Mouse (Mus musculus) left cerebral cortex, adult 2 months (tissue): ENCODE measurements at regions not wholly inside any gene's neighbourhood (a gene's known extent, or its start where the extent isn't known, plus 50 kb on each side); places are given as distances from the start of the nearest gene placed in this dataset.

Source experiments
- DNase-seq, 2 experiments: peaks; one replicate each; pipeline ENCODE4 v3.0.0; 2021 to 2022; ENCODE audit warnings: low spot score in 2 of 2, mixed read lengths in 1 of 2; ENCODE audit errors: extremely low spot score in 1 of 2
- H3K27ac ChIP-seq: fragments of 200-600 bp; 2 replicates; pipeline ENCODE4 v1.8.1; 2022
- H3K4me3 ChIP-seq: fragments of 200-600 bp; 2 replicates; pipeline ENCODE4 v1.8.1; 2022
- CTCF ChIP-seq: fragments of 200-600 bp; IDR thresholded peaks from 2 replicates; pipeline ENCODE4 v1.8.1; 2022; ENCODE audit warnings: antibody characterized with exemption, mild to moderate bottlenecking, moderate library complexity
- intact Hi-C: fragments of 180-260 bp; cut with DNase I; formaldehyde crosslinking; loops from one replicate; pipeline ENCODE4 v1.15.1; 2025

- H3K4me3 ChIP-seq, result no peak overlapping the region
- intact Hi-C loops, result no loop called here
- DNase-seq, result no peak
- H3K27ac ChIP-seq, result no peak overlapping the region
- no peak for TF ChIP-seq CTCF
Observed at GRCm38 (mm10) chr16:46617544-46618335, 119.4 kb upstream of the Nectin3 start.

GRCm38 (mm10) chr16:46616606-46617005, 118.3 kb upstream of the Nectin3 start:
- DNase-seq, result no peak
- Histone ChIP-seq H3K4me3 (no peak overlapping the region), H3K27ac (no peak overlapping the region)
- TF ChIP-seq CTCF, result no peak
- intact Hi-C loops, result no loop called here

GRCm38 (mm10) chr16:46613062-46613818, 114.9 kb upstream of the Nectin3 start:
- DNase-seq, result no peak
- intact Hi-C loops, result no loop called here
- no peak overlapping the region for H3K4me3 ChIP-seq
- no peak overlapping the region for H3K27ac ChIP-seq
- no peak for TF ChIP-seq CTCF

GRCm38 (mm10) chr16:46605879-46606203, 107.5 kb upstream of the Nectin3 start:
- Histone ChIP-seq H3K4me3 (no peak overlapping the region), H3K27ac (no peak overlapping the region)
- TF ChIP-seq CTCF, result no peak
- intact Hi-C loops, result no loop called here
- DNase-seq, result no peak

GRCm38 (mm10) chr16:46605001-46605878, 106.9 kb upstream of the Nectin3 start:
- intact Hi-C loops, result no loop called here
- H3K4me3 ChIP-seq, result no peak overlapping the region
- H3K27ac ChIP-seq, result no peak overlapping the region
- DNase-seq, result no peak
- no peak for TF ChIP-seq CTCF

GRCm38 (mm10) chr16:46592618-46593253, 94.4 kb upstream of the Nectin3 start:
- no peak for TF ChIP-seq CTCF
- Histone ChIP-seq H3K4me3 (no peak overlapping the region), H3K27ac (no peak overlapping the region)
- intact Hi-C loops, result no loop called here
- DNase-seq, result no peak

GRCm38 (mm10) chr16:46587056-46587455, 88.7 kb upstream of the Nectin3 start:
- no peak for DNase-seq
- Histone ChIP-seq H3K27ac (no peak overlapping the region), H3K4me3 (no peak overlapping the region)
- intact Hi-C loops, result loop anchor here (5.0 kb wide), 1 partner anchor 90 kb away; the partner anchor contains the start of gene Nectin3
- no peak for TF ChIP-seq CTCF

- intact Hi-C loops, result no loop called here
- no peak for TF ChIP-seq CTCF
- H3K27ac ChIP-seq, result no peak overlapping the region
- no peak overlapping the region for H3K4me3 ChIP-seq
- no peak for DNase-seq
Observed at GRCm38 (mm10) chr16:46584502-46584901, 86.2 kb upstream of the Nectin3 start.

- Histone ChIP-seq H3K4me3 (no peak overlapping the region), H3K27ac (no peak overlapping the region)
- TF ChIP-seq CTCF, result no peak
- DNase-seq, result peak; percentile 19 to 21
- intact Hi-C loops, result no loop called here
Observed at GRCm38 (mm10) chr16:46581115-46581514, 82.8 kb upstream of the Nectin3 start.

GRCm38 (mm10) chr16:46574221-46574620, 75.9 kb upstream of the Nectin3 start:
- no peak overlapping the region for H3K4me3 ChIP-seq
- no peak for DNase-seq
- no peak overlapping the region for H3K27ac ChIP-seq
- TF ChIP-seq CTCF, result no peak
- intact Hi-C loops, result no loop called here

GRCm38 (mm10) chr16:46567446-46567845, 69.1 kb upstream of the Nectin3 start:
- intact Hi-C loops, result no loop called here
- Histone ChIP-seq H3K4me3 (no peak overlapping the region), H3K27ac (no peak overlapping the region)
- TF ChIP-seq CTCF, result no peak
- no peak for DNase-seq
